In genomic region chr3:121597203-121597602, GRCm38 (mm10) we compare ENCODE assay signal across 20 mouse cellular contexts.
DNase-seq lines count a peak whose midpoint lies in the region; ATAC-seq lines count a peak whose summit lies in the region.
"Had no signal": no experiment of that assay in that cellular context is flagged by ENCODE, and none has a peak within 500 bp of the region (broad histone marks: within the 10 kb centered on the region; RNA-seq: fewer than 3 reads in every experiment).

No protein-coding gene starts in this region.

- peak; percentile 89 for DNase-seq in heart, adult 11 months
- DNase-seq in heart, postnatal 14 days = no peak
- DNase-seq in 416B (ENCODE audit: low read depth) = peak; percentile 6
- DNase-seq in monocyte, adult 2 months (ENCODE audit: low read depth in 1 of 2, low spot score in 2 of 2) = peak; percentile 60 to 62
- DNase-seq in layer of hippocampus, postnatal 14 days (ENCODE audit: low spot score in 2 of 2) = no peak
- no peak for DNase-seq in adrenal gland, adult 8-10 months
- no peak for DNase-seq in kidney, adult 9 months
- DNase-seq: adrenal gland, postnatal 10 days; cerebellum, adult 2 months; cerebellum, postnatal 25 days; embryo, embryonic 11 days; gastrocnemius, postnatal 36 days; kidney, postnatal 36 days; lung, embryonic 14.5 days; right cerebral cortex, postnatal 4 days; thymus, adult 2 months had no signal

- intact Hi-C loops in heart, postnatal 14 days (cut with DNase I) = no loop called here

- ATAC-seq in hematopoietic stem cell, adult 5-6 weeks (replicated peaks in 1 of 2; ENCODE audit: insufficient read depth in 1 of 2, low FRiP score in 2 of 2, low TSS enrichment in 1 of 2, low read depth in 1 of 2, poor library complexity in 2 of 2, severe bottlenecking in 2 of 2) = peak; percentile 44 to 86; a peak in 2 of 4 replicates
- ATAC-seq: CD4-positive, CD25-positive, alpha-beta regulatory T cell, adult 4 months; intestine, postnatal 0 days; midbrain, embryonic 13.5 days had no signal

Comparison
In these comparisons a context has a peak if more than half of its experiments do, and no peak if none do; other contexts are left out.
1. DNase-seq: peak in heart, adult 11 months (single experiment), 416B (single experiment) and monocyte, adult 2 months (2 of 2); none in heart, postnatal 14 days (0 of 2), layer of hippocampus, postnatal 14 days (0 of 2), adrenal gland, adult 8-10 months (single experiment) and kidney, adult 9 months (single experiment).